Mouse (Mus musculus) myocyte (in vitro differentiated cells): ENCODE measurements at regions not wholly inside any gene's neighbourhood (a gene's known extent, or its start where the extent isn't known, plus 50 kb on each side); places are given as distances from the start of the nearest gene placed in this dataset.

ENCODE experiments used
- E2F4 ChIP-seq: IDR thresholded peaks from one replicate; pipeline ENCODE4 v1.6.1; 2011; ENCODE audit warnings: mild to moderate bottlenecking, control low read depth, moderate library complexity; ENCODE audit not compliant: insufficient read depth
- MAX ChIP-seq: IDR thresholded peaks from one replicate; pipeline ENCODE4 v1.6.1; 2011; ENCODE audit warnings: low read depth, mild to moderate bottlenecking, control low read depth
- MYOD1 ChIP-seq, 3 experiments: IDR thresholded peaks; one replicate each; pipeline ENCODE4 v1.6.1; 2011; ENCODE audit warnings: control low read depth in 2 of 3, low read depth in 2 of 3, mild to moderate bottlenecking in 2 of 3, moderate library complexity in 1 of 3; ENCODE audit not compliant: insufficient read length in 2 of 3, control insufficient read depth in 1 of 3
- MYOG ChIP-seq, 3 experiments: IDR thresholded peaks; one replicate each; pipeline ENCODE4 v1.6.1; 2011; ENCODE audit warnings: control low read depth in 2 of 3, low read depth in 2 of 3, mild to moderate bottlenecking in 2 of 3; ENCODE audit not compliant: insufficient read length in 2 of 3, control insufficient read depth in 1 of 3, insufficient read depth in 1 of 3
- POLR2A ChIP-seq: IDR thresholded peaks from one replicate; pipeline ENCODE4 v1.6.1; 2011; ENCODE audit warnings: low read depth, mild to moderate bottlenecking, control low read depth, moderate library complexity; ENCODE audit not compliant: insufficient read length
- SRF ChIP-seq: IDR thresholded peaks from one replicate; pipeline ENCODE4 v1.6.1; 2011; ENCODE audit warnings: low read depth; ENCODE audit not compliant: control insufficient read depth, insufficient read length

DNA sequence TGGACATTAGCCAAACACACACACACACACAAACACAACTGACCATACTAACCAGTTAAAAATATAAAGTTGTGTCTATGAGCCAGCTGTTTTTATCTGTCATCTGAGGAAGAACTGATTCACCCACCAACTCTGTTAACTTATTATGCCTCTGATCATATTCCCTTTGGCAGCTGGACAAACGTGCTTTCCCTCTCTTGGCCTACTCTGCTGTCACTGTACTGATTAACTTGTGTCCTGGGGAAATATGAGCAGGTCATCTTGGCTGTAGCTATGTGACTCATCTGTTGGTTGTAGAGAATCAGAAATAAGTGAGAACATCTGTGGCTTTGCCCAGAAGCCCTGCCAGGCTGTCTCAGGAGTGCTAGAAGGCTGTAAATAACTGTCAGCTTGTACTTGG is 210.9 kb upstream of the Gm11232 start:
- no peak for TF ChIP-seq MAX
- no peak for TF ChIP-seq POLR2A
- TF ChIP-seq MYOG (IDR thresholded peaks at IDR 0.05; ENCODE audit: control insufficient read depth in 1 of 3, insufficient read depth in 1 of 3, insufficient read length in 2 of 3, low read depth in 2 of 3): peak in 1 of 3 experiments; percentile 62
- TF ChIP-seq E2F4: no peak
- peak; percentile 63 to 77 (median 71) for TF ChIP-seq MYOD1 (IDR thresholded peaks at IDR 0.05; ENCODE audit: control insufficient read depth in 1 of 3, insufficient read length in 2 of 3, low read depth in 2 of 3)
- no peak for TF ChIP-seq SRF
